Mouse (Mus musculus): ENCODE results near the gene Fmnl3. TPM values are rescaled to one million over a fixed set of nuclear protein-coding genes. Genes with fewer than 3 reads are reported as not detected.

The Fmnl3 gene
- total and polyA plus RNA-seq, 3 experiments, result 0.04 to 0.06 TPM; not detected in 1

DNA sequence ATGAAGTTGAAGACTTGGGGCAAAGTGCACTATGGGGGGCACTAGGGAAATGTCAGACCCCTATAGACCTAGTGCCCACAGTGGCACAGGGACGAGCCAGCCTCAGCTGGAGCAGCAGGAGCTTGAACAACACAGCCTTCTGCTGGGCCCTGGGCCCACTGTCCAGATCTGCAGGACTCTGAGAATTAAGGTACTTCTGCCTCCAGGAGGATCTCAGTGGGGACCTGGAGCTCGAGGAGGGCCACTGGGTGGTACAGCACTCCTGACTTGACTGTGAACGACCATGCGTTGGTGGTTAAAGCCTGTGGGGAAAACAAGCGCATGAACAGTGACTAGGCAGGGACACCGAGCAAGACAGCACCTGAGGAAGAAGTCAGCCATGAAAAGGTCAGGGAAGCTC, 52.2 kb downstream of the Fmnl3 start:
- Histone ChIP-seq H3K4me1 (ENCODE audit: control insufficient read depth in 1 of 2, insufficient read depth in 2 of 2, low read length in 2 of 2) (no peaks in the 10 kb centered on the region), H3K27me3 (ENCODE audit: control insufficient read depth in 1 of 2, insufficient read depth in 2 of 2, low read length in 2 of 2) (peaks cover 0 to 2% of the 10 kb centered on the region in 2 experiments; a peak in 1 of 4 replicates), H3K9ac (ENCODE audit: control insufficient read depth, low read depth, low read length, poor library complexity, severe bottlenecking) (no peak overlapping the region), H3K79me2 (ENCODE audit: control insufficient read depth, insufficient read depth, low read length, poor library complexity) (no peaks in the 10 kb centered on the region), H3K9me3 (replicated peaks; ENCODE audit: insufficient read depth, low read length) (no peaks in the 10 kb centered on the region), H3K4me3 (ENCODE audit: control insufficient read depth in 1 of 2, insufficient read depth in 1 of 2, low read depth in 2 of 2, low read length in 2 of 2) (no peak overlapping the region), H3K36me3 (ENCODE audit: control insufficient read depth in 1 of 2, insufficient read depth in 2 of 2, low read length in 2 of 2) (no peaks in the 10 kb centered on the region; a peak in 1 of 4 replicates), H3K27ac (ENCODE audit: control insufficient read depth, low read depth, low read length) (no peak overlapping the region)
- TF ChIP-seq HCFC1 (IDR thresholded peaks at IDR 0.05; ENCODE audit: low read depth, low read length), result no peak
- TF ChIP-seq ZKSCAN1 (IDR thresholded peaks at IDR 0.05; ENCODE audit: low read depth, low read length), result no peak
- TF ChIP-seq RCOR1 (IDR thresholded peaks at IDR 0.05; ENCODE audit: low read depth, low read length), result no peak
- no peak for TF ChIP-seq TCF12 (IDR thresholded peaks at IDR 0.05; ENCODE audit: low read depth, low read length)
- TF ChIP-seq ETS1 (IDR thresholded peaks at IDR 0.05; ENCODE audit: low read depth, low read length), result no peak
- TF ChIP-seq RAD21 (IDR thresholded peaks at IDR 0.05; ENCODE audit: low read depth, low read length), result no peak
- TF ChIP-seq CHD1 (IDR thresholded peaks at IDR 0.05; ENCODE audit: low read depth, low read length), result no peak
- no peak for TF ChIP-seq E2F4 (IDR thresholded peaks at IDR 0.05; ENCODE audit: borderline replicate concordance, low read depth, low read length)
- no peak for DNase-seq (ENCODE audit: low read depth, low spot score)

DNA sequence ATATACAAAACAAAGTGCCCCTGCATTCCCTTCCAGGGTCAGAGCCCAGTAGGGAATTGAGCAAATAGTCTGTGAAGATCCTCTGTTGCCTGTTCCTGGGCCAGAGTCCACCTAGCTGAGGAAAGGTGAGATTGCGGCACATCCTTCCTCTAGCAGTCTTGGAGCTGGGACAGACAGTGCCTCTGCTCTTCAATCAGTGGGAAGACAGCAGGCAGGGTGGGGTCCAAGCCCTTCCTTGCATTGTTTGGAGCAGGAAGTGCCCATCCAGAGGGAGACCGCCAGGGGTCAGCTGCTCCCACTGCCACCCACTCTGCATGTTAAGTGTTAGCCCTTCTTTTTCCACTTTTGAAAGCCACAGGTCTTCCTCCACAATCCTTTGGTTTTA, 53.0 kb downstream of the Fmnl3 start:
- Histone ChIP-seq H3K27me3 (ENCODE audit: control insufficient read depth in 1 of 2, insufficient read depth in 2 of 2, low read length in 2 of 2) (no peaks in the 10 kb centered on the region), H3K79me2 (ENCODE audit: control insufficient read depth, insufficient read depth, low read length, poor library complexity) (no peaks in the 10 kb centered on the region), H3K9ac (ENCODE audit: control insufficient read depth, low read depth, low read length, poor library complexity, severe bottlenecking) (no peak overlapping the region), H3K4me1 (ENCODE audit: control insufficient read depth in 1 of 2, insufficient read depth in 2 of 2, low read length in 2 of 2) (no peaks in the 10 kb centered on the region), H3K4me3 (ENCODE audit: control insufficient read depth in 1 of 2, insufficient read depth in 1 of 2, low read depth in 2 of 2, low read length in 2 of 2) (no peak overlapping the region), H3K27ac (ENCODE audit: control insufficient read depth, low read depth, low read length) (no peak overlapping the region), H3K9me3 (replicated peaks; ENCODE audit: insufficient read depth, low read length) (no peaks in the 10 kb centered on the region), H3K36me3 (ENCODE audit: control insufficient read depth in 1 of 2, insufficient read depth in 2 of 2, low read length in 2 of 2) (no peaks in the 10 kb centered on the region; a peak in 1 of 4 replicates)
- TF ChIP-seq BHLHE40 (IDR thresholded peaks at IDR 0.05; ENCODE audit: borderline replicate concordance, low read depth, low read length), result no peak
- no peak for TF ChIP-seq ZNF384 (IDR thresholded peaks at IDR 0.05; ENCODE audit: low read depth, low read length)
- TF ChIP-seq NRF1 (IDR thresholded peaks at IDR 0.05; ENCODE audit: insufficient read depth, low read depth, low read length, poor library complexity, severe bottlenecking), result no peak
- TF ChIP-seq TBP (IDR thresholded peaks at IDR 0.05; ENCODE audit: low read depth, low read length), result no peak
- no peak for DNase-seq (ENCODE audit: low read depth, low spot score)

DNA sequence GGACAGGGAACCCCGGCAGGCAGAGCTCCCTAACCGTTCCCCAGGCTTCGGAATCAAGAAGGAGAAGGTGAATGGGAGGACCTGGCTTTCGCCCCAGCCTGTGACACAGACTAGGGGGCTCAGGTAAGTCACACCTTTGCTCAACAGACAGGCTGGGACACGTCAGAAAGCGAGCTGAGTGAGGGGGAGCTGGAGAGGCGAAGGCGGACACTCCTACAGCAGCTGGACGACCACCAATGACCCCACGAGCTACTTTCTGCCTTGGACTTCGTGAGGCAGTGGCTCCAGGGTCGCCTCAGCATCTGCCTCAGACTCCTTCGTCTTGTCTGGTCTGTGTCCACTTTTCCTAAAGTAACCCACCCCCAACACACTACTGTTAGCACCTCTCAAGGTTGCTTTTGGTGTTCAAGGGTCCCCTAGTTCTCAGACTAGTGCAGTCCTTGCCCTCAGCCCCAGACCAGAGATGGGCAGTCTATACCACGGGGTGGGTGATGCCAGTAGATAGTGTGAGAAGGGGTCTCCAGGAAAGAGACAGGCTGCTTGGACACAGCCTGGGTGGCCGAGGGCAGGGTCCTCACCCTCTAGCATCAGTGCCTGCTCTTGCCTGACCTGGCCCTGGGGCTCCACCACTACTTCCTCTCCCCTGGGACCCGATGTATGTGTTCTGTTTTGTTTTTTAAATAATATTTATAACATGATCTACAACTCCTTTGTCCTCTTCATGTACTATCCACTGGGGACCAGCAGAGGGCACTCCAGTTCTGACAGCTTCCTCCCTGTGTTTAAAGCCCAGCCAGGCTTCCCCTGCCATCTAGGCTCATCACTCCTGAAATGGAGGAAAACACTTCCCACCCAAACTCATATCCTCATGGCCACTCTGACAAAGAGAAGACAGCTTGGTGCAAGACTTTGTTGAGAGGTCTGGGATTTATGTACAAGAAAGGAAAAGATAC, 53.7 kb downstream of the Fmnl3 start:
- no peaks in the 10 kb centered on the region for H3K79me2 ChIP-seq (ENCODE audit: control insufficient read depth, insufficient read depth, low read length, poor library complexity)
- no peaks in the 10 kb centered on the region for H3K27me3 ChIP-seq (ENCODE audit: control insufficient read depth in 1 of 2, insufficient read depth in 2 of 2, low read length in 2 of 2)
- no peak overlapping the region for H3K9ac ChIP-seq (ENCODE audit: control insufficient read depth, low read depth, low read length, poor library complexity, severe bottlenecking)
- no peaks in the 10 kb centered on the region for H3K9me3 ChIP-seq (replicated peaks; ENCODE audit: insufficient read depth, low read length)
- H3K36me3 ChIP-seq (ENCODE audit: control insufficient read depth in 1 of 2, insufficient read depth in 2 of 2, low read length in 2 of 2), result no peaks in the 10 kb centered on the region; a peak in 1 of 4 replicates
- no peak overlapping the region for H3K4me3 ChIP-seq (ENCODE audit: control insufficient read depth in 1 of 2, insufficient read depth in 1 of 2, low read depth in 2 of 2, low read length in 2 of 2)
- H3K4me1 ChIP-seq (ENCODE audit: control insufficient read depth in 1 of 2, insufficient read depth in 2 of 2, low read length in 2 of 2), result no peaks in the 10 kb centered on the region
- no peak overlapping the region for H3K27ac ChIP-seq (ENCODE audit: control insufficient read depth, low read depth, low read length)
- peak; percentile 82 for DNase-seq (ENCODE audit: low read depth, low spot score)
- TF ChIP-seq ZC3H11A (IDR thresholded peaks at IDR 0.05; ENCODE audit: low read depth, low read length) (peak; percentile 63), MXI1 (IDR thresholded peaks at IDR 0.05; ENCODE audit: low read depth, low read length) (no peak), MEF2A (IDR thresholded peaks at IDR 0.05; ENCODE audit: extremely low read depth, insufficient replicate concordance, low read depth, low read length, poor library complexity, severe bottlenecking) (no peak), UBTF (IDR thresholded peaks at IDR 0.05; ENCODE audit: borderline replicate concordance, insufficient read depth, low read depth, low read length) (no peak), TBP (IDR thresholded peaks at IDR 0.05; ENCODE audit: low read depth, low read length) (0 out of 2 replicates have a peak, but pooled peaks have one; percentile 30), ELF1 (IDR thresholded peaks at IDR 0.05; ENCODE audit: low read depth, low read length) (no peak), NELFE (IDR thresholded peaks at IDR 0.05; ENCODE audit: low read depth, low read length) (no peak), MAZ (IDR thresholded peaks at IDR 0.05; ENCODE audit: low read depth, low read length) (no peak), KAT2A (conservative IDR thresholded peaks at IDR 0.05; ENCODE audit: low read depth, low read length) (no peak), POLR2AphosphoS2 (IDR thresholded peaks at IDR 0.05; ENCODE audit: low read length) (no peak), GABPA (IDR thresholded peaks at IDR 0.05; ENCODE audit: low read depth, low read length) (no peak), MAX (IDR thresholded peaks at IDR 0.05; ENCODE audit: low read length) (no peak), RAD21 (IDR thresholded peaks at IDR 0.05; ENCODE audit: low read depth, low read length) (peak; percentile 77), E2F4 (IDR thresholded peaks at IDR 0.05; ENCODE audit: borderline replicate concordance, low read depth, low read length) (no peak)
